Mouse (Mus musculus): ENCODE data around the gene Kcnh1. TPM values are rescaled to one million over a fixed set of nuclear protein-coding genes. Genes with fewer than 3 reads are reported as not detected.

The Kcnh1 gene
- polyA plus RNA-seq, 1 experiment from 2014 or later, result 0.50 TPM

DNA sequence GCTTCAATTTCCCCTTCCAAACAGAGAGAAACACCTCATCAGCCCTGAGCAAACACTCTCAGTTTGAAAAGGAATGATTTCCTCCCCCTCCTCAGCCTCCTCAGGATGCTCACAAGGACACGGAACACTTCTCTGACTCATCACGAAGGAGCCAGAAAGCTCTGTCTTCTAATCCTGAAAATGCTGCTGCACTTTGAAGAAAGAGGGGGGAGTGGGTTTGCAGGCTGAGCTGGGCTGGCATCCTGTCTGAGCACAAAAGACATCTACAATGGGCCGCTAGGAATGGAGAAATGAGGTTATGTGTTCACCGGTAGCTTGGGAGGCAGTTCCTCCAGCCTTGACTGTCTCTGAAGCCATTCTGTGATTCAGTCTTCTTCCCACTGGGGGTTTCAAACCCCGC lies 177.8 kb downstream of the Kcnh1 start:
- Histone ChIP-seq H3K4me2 (no peak overlapping the region), H3K4me3 (no peak overlapping the region), H3K36me3 (no peaks in the 10 kb centered on the region), H3K27ac (ENCODE audit: poor library complexity, severe bottlenecking) (no peak overlapping the region), H3K4me1 (replicated peaks) (no peaks in the 10 kb centered on the region), H3K9ac (no peak overlapping the region), H3K9me3 (replicated peaks) (peaks cover 14% of the 10 kb centered on the region), H3K27me3 (replicated peaks) (no peaks in the 10 kb centered on the region)
- no peak for ATAC-seq (ENCODE audit: insufficient number of reproducible peaks, low FRiP score)
- WGBS, result 70% methylated on average over 5 of the region's 5 CpGs

DNA sequence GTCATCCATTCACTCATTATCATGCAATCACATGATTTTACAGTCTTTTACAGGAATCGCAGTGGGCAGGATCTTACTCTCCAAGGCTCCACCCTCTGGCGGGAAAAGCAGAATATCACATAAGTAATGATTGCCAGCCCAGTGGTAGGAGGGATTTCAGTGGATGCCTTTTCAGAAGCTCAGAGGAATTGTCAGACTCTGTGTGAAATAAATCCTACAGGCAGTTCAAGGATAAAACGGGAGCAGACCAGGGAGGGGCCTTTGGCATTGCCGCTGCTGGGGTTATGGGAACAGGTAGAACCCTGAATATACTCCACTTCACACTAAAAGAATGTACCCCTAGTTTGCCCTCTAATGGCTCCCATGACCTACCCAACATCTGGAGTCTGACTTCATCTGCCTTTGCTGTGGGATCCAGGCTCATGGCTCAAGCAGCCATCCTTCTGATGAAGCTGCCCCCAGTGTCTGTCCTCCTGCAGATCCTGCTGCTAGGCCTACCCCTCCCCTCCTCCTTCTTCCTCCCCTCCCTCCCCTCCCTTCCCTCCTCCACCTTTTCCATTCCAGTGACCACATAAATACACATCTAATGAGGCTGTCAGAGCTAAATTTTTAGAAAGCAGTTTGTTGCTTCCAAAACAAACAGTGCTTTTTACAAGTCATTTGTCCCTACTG lies 181.5 kb downstream of the Kcnh1 start:
- Histone ChIP-seq H3K4me2 (no peak overlapping the region), H3K9me3 (replicated peaks) (peaks cover 4% of the 10 kb centered on the region; the same call in 1 of the 2 replicates), H3K4me1 (replicated peaks) (no peaks in the 10 kb centered on the region), H3K9ac (no peak overlapping the region), H3K4me3 (no peak overlapping the region), H3K27me3 (replicated peaks) (0 out of 2 replicates have a peak, but pooled peaks cover 3% of the 10 kb centered on the region), H3K36me3 (no peaks in the 10 kb centered on the region), H3K27ac (ENCODE audit: poor library complexity, severe bottlenecking) (no peak overlapping the region)
- 83% methylated on average over 4 of the region's 4 CpGs for WGBS
- ATAC-seq (ENCODE audit: insufficient number of reproducible peaks, low FRiP score), result no peak

DNA sequence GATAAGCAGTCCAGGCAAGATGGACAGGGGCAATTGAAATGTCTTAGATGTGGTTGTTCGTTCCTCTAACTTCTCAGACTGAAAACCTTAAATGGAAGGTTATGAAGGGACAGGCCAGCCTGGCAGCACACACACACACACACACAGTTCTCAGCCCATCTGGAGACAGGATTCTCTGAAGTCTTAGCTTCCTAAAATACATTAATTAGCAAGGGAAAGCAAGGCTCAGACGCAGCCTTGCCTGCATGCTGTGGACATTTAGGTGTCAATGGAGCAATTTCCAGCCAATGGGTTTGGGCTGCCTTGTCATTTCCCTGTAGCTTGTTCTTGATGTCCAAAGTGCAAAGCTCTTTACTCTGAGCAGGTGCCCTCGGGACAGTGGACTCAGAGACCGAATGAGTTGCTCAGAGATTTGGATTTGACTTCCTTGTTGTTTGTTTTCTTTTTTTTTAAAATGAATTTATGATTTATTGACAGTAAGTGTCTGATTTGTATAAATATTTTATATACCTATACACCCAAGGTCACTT lies 188.0 kb downstream of the Kcnh1 start:
- Histone ChIP-seq H3K9ac (no peak overlapping the region), H3K4me2 (no peak overlapping the region), H3K27ac (ENCODE audit: poor library complexity, severe bottlenecking) (no peak overlapping the region), H3K9me3 (replicated peaks) (peaks cover 8% of the 10 kb centered on the region; the same call in 1 of the 2 replicates), H3K36me3 (no peaks in the 10 kb centered on the region), H3K4me3 (no peak overlapping the region), H3K4me1 (replicated peaks) (no peaks in the 10 kb centered on the region), H3K27me3 (replicated peaks) (0 out of 2 replicates have a peak, but pooled peaks cover 10% of the 10 kb centered on the region)
- 79% methylated on average over 4 of the region's 4 CpGs for WGBS
- no peak for ATAC-seq (ENCODE audit: insufficient number of reproducible peaks, low FRiP score)

DNA sequence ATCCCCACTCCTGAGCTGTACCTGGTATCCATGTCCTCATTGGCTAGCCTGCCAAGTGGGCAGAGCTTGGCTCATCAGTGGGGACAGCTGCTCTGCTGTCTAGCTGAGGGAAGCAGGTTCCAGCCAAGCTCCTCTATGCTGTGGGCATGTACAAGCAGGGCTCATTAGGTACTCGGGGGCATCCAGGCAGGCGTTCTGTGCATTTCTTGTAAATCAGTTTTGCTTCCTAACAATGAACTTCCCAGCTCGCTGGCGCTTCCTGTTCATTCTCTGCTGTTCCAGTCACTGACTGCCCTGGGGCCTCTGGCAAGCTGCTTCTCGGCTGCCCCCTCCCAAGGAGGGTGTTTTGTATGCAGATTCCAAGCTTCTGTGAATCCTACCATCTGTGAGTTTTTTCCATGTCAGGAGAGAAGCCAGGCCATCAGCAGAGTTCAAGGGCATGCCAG lies 190.0 kb downstream of the Kcnh1 start:
- Histone ChIP-seq H3K4me2 (no peak overlapping the region), H3K9ac (no peak overlapping the region), H3K27me3 (replicated peaks) (0 out of 2 replicates have a peak, but pooled peaks cover 15% of the 10 kb centered on the region), H3K4me3 (no peak overlapping the region), H3K4me1 (replicated peaks) (no peaks in the 10 kb centered on the region), H3K9me3 (replicated peaks) (peaks cover 8% of the 10 kb centered on the region; the same call in 1 of the 2 replicates), H3K36me3 (no peaks in the 10 kb centered on the region), H3K27ac (ENCODE audit: poor library complexity, severe bottlenecking) (no peak overlapping the region)
- no peak for ATAC-seq (ENCODE audit: insufficient number of reproducible peaks, low FRiP score)
- 61% methylated on average over 5 of the region's 5 CpGs for WGBS

DNA sequence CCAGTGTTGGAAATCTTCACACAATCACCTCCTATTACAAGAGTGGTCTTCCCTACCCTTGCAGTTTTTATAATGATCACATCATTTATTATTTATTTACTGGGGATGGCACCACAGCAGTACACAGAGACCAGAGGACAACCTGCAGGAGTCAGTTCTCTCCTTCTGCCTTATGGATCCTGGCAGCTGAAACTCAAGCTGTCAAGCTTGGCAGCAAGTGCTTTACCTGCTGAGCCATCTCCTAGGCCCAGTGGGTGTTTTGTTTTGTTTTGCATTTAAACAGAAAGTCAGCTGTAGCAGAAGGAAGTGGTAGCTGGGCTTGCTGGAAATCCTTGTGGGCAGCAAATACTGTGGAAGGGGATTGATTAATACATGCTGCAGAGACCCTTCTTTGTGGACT lies 197.1 kb downstream of the Kcnh1 start:
- Histone ChIP-seq H3K9me3 (replicated peaks) (no peaks in the 10 kb centered on the region), H3K4me1 (replicated peaks) (0 out of 2 replicates have a peak, but pooled peaks cover 2% of the 10 kb centered on the region), H3K27me3 (replicated peaks) (0 out of 2 replicates have a peak, but pooled peaks cover 12% of the 10 kb centered on the region), H3K36me3 (no peaks in the 10 kb centered on the region), H3K9ac (no peak overlapping the region), H3K4me3 (no peak overlapping the region), H3K27ac (ENCODE audit: poor library complexity, severe bottlenecking) (no peak overlapping the region), H3K4me2 (no peak overlapping the region)
- no peak for ATAC-seq (ENCODE audit: insufficient number of reproducible peaks, low FRiP score)

- H3K36me3 ChIP-seq, result no peaks in the 10 kb centered on the region
- no peak for ATAC-seq (ENCODE audit: insufficient number of reproducible peaks, low FRiP score)
- WGBS, result 56% methylated on average over 7 of the region's 7 CpGs
- H3K9ac ChIP-seq, result no peak overlapping the region
- no peaks in the 10 kb centered on the region for H3K27me3 ChIP-seq (replicated peaks)
- no peak overlapping the region for H3K4me3 ChIP-seq
- H3K27ac ChIP-seq (ENCODE audit: poor library complexity, severe bottlenecking), result no peak overlapping the region
- no peak overlapping the region for H3K4me2 ChIP-seq
- H3K9me3 ChIP-seq (replicated peaks), result no peaks in the 10 kb centered on the region
- H3K4me1 ChIP-seq (replicated peaks), result 0 out of 2 replicates have a peak, but pooled peaks cover 2% of the 10 kb centered on the region
Observed at GRCm38 (mm10) chr1:192391041-192391440, 200.5 kb downstream of the Kcnh1 start.

- Histone ChIP-seq H3K4me2 (no peak overlapping the region), H3K9ac (no peak overlapping the region), H3K9me3 (replicated peaks) (no peaks in the 10 kb centered on the region), H3K27me3 (replicated peaks) (no peaks in the 10 kb centered on the region), H3K4me3 (no peak overlapping the region), H3K36me3 (no peaks in the 10 kb centered on the region), H3K4me1 (replicated peaks) (0 out of 2 replicates have a peak, but pooled peaks cover 2% of the 10 kb centered on the region), H3K27ac (ENCODE audit: poor library complexity, severe bottlenecking) (no peak overlapping the region)
- 78% methylated on average over 2 of the region's 2 CpGs for WGBS
- no peak for ATAC-seq (ENCODE audit: insufficient number of reproducible peaks, low FRiP score)
Observed at GRCm38 (mm10) chr1:192392232-192392631, 201.7 kb downstream of the Kcnh1 start.

DNA sequence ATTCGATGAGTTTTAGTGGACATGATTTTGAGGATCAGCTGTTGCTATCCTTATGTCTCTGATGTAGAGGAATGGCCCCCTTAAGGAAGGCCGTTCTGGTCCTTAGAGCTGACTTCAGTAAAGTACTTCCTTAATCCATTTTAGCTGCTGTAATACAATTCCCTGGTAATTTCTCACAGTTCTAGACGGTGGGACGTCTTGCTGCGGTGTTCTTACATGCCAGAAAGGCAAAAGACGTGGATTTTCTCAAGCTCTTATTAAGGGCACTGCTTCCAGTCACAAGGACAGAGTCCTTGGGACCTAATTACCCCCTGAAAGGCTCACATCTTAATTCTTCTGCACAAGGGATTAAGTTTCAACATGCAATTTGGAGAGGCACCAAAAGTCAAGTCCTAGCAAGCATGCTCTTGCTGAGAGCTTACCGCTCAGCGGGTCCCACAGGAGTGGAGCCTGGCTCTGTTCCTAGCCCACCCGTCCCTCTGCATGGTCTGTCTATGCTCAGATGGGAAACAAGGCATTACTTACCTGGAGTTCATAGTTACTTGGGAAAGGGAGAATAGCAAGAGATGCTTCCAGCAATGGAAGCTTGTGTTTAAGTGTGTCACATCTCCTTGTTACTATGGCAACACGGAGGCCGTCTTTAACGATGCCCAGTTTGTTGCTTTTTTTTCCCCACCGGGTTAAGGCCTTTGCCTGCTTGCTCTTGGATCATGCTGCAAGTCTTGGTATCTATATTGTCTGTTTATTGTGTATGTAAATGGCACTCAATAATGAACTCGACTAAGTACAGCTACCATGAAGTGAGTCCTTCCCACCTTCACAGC lies 209.3 kb downstream of the Kcnh1 start:
- Histone ChIP-seq H3K4me2 (no peak overlapping the region), H3K27ac (ENCODE audit: poor library complexity, severe bottlenecking) (no peak overlapping the region), H3K9me3 (replicated peaks) (no peaks in the 10 kb centered on the region), H3K4me3 (no peak overlapping the region), H3K27me3 (replicated peaks) (no peaks in the 10 kb centered on the region), H3K36me3 (no peaks in the 10 kb centered on the region), H3K9ac (no peak overlapping the region), H3K4me1 (replicated peaks) (no peaks in the 10 kb centered on the region)
- 77% methylated on average over 14 of the region's 14 CpGs for WGBS
- no peak for ATAC-seq (ENCODE audit: insufficient number of reproducible peaks, low FRiP score)

- Histone ChIP-seq H3K4me2 (no peak overlapping the region), H3K27ac (ENCODE audit: poor library complexity, severe bottlenecking) (no peak overlapping the region), H3K4me3 (no peak overlapping the region), H3K9ac (no peak overlapping the region), H3K9me3 (replicated peaks) (no peaks in the 10 kb centered on the region), H3K4me1 (replicated peaks) (no peaks in the 10 kb centered on the region), H3K36me3 (no peaks in the 10 kb centered on the region), H3K27me3 (replicated peaks) (no peaks in the 10 kb centered on the region)
- ATAC-seq (ENCODE audit: insufficient number of reproducible peaks, low FRiP score), result no peak
- 68% methylated on average over 4 of the region's 4 CpGs for WGBS
Observed at GRCm38 (mm10) chr1:192400991-192401390, 210.4 kb downstream of the Kcnh1 start.

GRCm38 (mm10) chr1:192402911-192403704 lies 212.5 kb downstream of the Kcnh1 start:
- 80% methylated on average over 8 of the region's 8 CpGs for WGBS
- no peaks in the 10 kb centered on the region for H3K36me3 ChIP-seq
- no peak overlapping the region for H3K4me2 ChIP-seq
- no peaks in the 10 kb centered on the region for H3K27me3 ChIP-seq (replicated peaks)
- H3K27ac ChIP-seq (ENCODE audit: poor library complexity, severe bottlenecking), result no peak overlapping the region
- H3K4me1 ChIP-seq (replicated peaks), result no peaks in the 10 kb centered on the region
- no peak for ATAC-seq (ENCODE audit: insufficient number of reproducible peaks, low FRiP score)
- no peaks in the 10 kb centered on the region; the same call in 1 of the 2 replicates for H3K9me3 ChIP-seq (replicated peaks)
- H3K4me3 ChIP-seq, result no peak overlapping the region
- H3K9ac ChIP-seq, result no peak overlapping the region
